Mouse (Mus musculus) right cerebral cortex, postnatal 25 days (tissue): ENCODE data around the gene Trio.

Source experiments
- DNase-seq: peaks from one replicate; pipeline ENCODE4 v3.0.0; 2022

Gene Trio

DNA sequence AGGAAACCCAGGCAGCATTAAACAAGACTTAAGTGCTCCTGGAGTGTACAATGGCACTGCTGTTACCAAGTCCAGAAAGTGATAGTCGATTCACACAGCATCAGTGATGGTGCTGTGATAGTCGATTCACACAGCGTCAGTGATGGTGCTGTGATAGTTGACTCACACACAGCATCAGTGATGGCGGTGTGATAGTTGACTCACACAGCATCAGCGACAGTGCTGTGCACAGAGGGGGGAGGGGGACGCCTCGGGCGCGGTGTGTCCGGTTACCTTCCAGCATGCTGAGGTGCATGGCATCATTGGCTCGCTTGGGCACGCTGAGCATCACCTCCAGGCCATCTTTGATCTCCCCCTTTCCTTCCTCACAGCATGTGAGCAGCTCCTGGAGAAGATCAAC, 200.3 kb downstream of the Trio start:
- DNase-seq: no peak

DNA sequence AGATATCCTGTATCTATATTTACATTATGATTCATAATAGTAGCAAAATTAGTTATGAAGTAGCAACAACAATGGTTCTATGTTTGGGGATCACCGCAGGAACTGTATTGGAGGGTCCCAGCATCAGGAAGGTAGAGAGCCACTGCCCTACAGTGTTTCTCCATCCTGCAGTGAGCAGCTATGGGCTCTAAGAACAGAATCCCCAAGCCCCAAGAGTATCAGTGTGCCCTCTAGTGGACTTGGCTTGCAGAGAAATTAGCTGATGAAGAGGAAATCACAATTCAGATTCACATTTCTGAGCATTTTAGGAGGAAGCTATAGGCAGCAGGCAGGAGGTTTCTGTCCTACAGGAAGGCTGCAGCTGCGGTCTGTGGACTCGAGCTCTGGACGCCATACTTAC, 202.1 kb downstream of the Trio start:
- DNase-seq: no peak

DNA sequence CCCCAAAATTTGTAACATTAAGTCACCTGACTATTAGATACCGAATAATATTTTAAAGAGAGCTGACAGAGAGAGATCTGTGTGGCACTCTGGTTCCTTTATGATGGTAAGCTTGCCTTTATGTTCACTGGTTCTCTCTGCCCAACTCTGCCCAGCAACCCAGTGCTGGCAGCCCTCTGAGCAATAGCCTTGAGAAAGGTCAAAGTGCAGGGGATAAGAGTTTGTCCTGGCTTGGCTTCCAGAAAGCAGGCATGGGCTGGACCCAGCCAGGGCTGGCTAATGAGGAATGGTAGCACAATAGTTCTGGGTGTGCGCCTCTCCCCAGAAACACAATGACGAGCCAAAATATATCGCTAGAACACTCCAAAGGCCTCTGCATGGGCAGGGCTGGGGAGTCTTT, 203.2 kb downstream of the Trio start:
- no peak for DNase-seq

DNA sequence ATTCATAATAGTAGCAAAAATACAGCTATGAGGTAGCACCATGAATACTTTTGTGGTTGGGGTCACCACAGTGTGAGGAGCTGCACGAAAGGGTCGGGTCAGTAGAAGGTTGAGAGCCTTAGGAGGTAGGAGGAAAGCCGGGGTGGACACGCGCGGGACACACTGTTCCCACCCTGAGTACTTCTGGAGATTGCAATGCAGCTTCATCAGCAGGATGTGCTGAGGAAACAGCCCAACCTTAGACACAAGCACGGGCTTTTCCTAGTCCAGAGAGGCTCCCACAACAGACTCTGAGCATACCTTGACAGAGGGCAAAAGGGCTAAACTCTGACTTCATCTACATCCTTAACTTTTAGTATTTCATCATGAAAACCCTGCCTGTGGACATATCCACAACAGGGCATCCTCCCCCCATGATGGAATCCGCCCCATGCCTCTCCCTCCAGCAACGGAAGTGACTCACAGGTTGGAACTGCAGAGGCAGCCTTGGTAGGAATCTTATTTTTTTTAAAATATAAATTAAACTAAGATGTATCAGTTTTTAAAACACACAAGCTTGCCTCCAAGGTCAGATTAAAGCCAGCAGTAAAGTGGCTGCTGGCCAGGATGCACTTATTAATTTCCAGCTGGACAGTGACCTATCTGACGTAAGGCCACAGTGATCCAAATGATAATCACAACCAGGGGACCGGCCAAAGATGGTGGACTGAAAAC, 203.8 kb downstream of the Trio start:
- no peak for DNase-seq

DNA sequence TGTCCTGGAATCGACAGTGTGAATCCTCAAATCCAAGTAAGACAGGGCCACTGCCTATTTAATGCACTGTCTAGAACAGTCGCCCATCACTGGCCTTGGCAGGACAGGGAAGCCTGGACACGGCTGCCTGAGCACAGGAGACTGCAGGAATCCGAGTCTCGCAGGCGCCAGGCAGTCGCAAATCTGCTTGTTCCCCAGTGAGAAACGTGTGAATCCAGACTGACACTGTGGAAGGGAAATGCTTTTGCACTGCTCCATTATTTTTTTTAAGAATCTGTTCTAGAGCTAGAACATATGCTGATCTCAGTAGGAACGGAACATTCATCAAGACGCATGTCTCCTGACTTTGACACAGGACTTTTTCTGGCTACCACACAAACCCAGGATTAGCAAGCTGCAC, 208.6 kb downstream of the Trio start:
- DNase-seq: no peak

DNA sequence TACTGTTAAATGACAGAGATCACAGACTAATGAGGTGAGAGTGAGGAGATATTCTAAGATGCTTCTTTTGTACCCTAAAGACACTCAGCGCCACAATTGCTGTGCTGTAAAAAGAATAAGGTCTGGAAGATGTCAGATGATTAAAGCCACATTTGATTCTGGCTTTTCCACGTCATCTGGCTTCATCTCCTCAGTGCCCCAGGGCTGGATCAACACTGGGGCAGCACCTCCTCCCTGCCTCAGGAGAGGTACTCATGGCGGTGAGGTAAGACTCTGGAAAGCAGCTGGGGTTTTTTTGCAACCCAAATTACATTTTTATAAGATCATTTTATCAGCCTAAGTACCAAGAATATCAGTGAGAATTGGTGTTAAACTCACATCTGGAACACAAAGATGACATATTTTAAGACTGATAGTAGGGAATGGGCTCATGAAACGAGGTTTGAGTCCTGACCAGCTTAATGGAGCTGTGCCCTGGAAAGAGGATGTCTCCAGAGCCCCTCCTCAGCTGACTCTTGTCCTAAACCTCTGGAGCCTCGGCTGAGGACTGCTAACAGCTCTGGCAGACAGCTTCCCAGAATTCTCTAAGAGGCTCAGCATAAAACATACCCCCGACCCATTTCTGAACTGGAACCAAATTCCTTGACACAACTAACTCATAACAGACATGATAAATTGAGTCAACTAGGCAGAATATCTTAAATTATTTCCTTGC, 210.8 kb downstream of the Trio start:
- DNase-seq: no peak

DNA sequence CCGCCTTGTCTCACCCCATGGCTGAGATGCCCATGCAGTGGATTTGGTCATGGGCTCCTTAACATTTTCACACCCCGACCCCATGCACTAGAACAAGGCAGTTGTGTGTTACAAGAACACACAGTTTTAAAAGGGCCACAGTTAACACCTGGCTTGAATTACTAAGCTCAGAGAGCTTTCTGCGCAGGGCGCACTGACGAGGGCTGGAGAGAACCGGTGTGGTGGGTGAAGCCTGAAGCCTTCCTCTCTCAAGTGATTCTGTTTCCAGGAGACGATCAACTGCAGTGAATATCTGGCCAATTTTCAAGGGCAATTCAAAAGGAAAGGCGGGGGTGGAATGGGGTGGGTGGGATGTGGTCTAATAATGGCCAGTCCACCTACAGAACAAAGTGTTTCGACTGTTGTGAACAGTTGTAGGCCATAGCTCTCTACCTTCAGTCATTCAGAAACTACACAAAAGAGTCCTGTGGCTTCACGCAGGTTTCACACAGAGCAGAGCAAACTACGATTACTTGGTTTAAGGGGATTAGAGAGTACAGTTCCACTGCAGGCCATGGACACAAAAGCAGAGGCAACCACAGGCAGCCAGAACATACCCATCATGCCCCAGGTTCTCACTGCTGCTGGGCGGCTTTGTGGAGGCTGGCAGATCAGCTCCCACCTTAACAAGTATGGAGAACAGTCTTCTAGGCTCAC, 214.7 kb downstream of the Trio start:
- no peak for DNase-seq

DNA sequence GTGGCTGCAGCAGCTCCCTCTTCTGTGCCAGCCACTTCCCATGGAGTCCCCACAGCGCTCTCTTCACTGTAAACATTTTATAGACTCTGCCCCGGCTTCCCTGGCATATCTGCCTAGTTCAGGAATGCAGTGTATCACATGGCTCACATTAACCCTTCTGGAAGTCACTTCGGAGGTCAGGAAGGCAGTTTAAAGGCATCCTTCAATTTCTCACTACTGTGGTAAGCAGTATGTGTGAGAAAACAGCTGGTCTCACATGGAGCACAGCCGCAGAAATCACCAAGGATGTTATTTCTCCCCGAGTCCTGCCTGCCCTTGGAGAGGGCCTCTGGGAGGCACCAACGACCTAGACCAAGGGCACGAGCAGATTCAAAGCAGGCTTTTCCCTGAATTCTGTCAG, 215.4 kb downstream of the Trio start:
- no peak for DNase-seq

DNA sequence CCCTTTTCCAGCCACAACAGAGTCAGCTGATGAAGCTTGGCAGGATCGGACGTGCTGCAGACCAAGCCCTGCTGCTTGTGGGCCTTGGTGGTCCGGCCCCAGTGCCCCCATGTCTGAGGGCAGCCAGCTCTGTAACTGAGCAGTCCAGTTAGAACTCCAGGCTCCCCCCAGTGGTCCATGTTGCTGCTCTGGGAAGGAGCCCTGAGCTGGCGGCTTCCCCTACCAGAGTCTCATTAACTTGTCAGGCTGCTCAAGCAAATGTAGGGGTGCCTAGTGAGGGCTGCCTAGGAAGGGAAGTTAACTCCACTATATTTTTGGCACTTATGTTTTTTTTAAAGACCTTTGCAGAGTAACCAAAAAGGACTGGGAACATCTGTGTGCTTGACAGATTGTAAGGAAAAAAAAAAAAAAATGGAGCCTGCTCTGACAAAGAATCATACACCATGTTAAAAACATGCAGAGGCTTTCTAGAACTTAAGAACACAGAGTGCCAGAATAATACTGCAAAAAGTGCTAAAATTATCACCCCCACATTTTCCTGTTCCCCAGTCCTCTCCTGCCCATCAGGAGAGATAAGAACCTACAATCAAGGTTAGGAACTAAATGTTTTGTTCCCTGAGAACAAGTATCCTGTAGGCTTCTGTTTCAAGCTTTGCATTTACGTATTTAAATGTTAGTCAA, 216.9 kb downstream of the Trio start:
- no peak for DNase-seq

DNA sequence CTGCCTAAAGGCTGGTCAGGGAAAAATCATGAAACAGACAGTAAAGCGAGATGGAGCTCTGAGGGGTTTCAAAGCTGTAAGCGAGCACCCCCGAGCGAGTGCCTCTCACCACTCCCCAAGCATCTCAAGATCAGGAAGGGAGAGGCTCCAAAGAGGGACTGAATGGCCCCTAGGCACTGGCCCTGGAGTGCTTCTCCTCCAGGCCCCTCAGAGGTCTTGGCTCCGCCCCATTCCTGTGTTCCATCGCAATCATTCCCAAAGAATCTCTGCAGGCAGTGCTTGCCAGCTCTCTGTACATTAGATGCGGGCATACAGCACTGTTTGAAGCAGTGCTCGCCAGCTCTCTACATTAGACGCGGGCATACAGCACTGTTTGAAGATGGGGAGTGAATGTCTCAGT, 219.4 kb downstream of the Trio start:
- DNase-seq: no peak

DNA sequence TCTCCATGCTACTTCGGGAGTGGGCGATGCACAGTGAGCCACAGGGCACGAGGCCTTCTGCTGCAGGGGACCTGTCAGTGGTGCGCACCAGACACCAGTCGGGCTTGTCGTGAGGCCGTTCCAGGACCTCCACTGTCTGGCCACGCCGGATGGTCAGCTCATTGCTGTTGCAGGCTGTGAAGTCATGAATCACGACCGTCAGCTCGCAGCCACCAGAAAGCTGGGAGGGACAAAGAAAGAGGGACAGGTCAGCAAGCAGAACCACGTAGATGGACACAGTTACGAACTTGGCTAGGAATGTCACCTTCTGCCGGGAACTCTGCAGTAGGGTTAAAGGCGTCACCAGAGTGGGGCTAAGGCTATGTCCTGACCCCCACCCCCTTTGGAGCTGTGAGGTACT, 220.0 kb downstream of the Trio start:
- DNase-seq: no peak

DNA sequence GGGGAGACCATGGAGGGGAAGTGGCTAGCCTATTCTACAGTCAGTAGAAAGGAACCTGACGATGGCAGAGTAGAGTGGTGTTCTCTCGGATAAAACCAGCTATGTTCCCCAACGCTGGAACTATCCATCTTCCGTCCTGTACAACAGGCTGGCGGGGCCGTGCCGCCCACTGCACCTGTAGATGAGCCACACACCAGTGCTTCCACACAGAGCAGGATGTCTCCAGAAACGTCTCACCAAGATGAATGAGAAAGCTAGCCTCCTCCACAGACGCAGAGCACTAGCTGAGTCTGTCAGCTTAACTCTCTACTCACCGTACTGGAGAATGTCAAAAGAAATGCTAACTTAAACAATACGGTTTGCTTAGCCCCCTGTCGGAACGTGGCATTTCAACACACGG, 221.2 kb downstream of the Trio start:
- DNase-seq: no peak

DNA sequence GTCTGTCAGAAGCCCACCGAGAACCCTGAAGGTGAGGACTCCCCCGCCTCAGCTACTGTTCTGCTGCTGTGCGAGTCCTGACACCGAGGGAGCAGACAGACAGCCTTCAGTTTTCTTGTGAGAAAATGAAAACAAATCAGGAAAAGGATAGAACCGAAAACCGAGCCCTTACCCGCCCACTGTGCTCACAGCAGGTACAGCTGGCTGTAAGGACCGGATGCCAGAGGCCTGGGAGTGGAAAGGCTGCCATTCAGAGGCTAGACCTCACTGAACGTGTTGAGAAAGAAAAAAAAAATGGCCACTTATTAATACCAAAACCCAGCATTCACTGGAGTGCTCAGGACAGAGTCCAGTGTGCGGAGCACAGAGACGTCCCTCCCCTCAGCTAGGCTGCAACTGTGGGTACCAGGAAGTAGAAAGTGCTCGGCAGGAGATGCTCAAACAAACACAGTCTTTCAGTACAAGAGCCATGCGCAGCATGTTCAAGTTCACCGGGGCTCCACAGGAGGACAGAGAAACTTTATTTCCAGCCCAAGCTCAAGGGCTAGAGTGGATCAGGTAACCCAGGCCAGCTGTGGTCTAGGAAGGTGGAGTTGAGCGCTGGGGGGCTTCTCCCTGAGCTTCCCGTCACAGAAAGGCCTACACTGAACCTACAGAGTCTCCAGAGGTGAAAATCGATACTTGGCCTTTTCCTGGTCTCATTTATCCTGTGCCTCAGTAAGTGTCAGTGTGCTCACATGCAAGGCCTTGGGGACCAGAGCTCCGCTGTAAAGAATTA, 221.9 kb downstream of the Trio start:
- DNase-seq: no peak

DNA sequence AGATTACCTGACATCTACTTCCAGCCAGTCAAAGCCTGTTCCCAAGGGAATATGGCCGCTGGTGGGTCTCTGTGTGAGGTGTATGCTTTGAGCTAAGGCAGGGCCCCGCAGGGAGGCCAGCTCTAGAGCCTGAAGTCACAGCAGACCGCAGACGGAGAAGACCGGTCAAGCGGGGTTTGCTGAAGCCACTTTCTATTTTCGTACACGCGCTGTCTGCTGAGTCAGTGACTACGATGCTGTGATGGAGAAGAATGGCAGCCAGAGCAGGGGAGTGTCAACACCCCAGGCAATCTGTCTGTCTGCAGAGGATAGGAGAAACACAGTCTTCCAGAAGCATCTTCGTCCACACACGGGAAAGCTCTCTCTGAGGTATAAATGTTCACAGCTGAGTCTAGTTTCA, 223.4 kb downstream of the Trio start:
- DNase-seq: no peak

DNA sequence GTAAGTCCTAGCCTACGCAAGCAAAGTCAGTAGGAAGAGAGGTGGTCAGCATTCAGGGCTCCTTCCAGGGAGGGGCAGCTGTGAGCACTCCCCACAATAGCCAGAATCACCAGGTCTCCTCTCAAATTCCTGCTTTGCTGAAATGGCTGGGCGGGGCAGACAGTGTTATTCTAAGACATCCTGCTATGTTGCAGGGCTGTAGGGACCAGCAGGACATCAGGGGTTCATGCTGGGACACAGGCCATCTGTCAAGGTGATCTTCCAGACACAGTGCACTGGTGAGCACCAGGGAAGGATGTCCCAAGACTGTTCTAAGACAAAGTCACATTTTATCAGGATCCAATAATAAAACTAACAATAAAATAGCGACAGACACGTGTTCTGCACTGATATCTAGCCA, 224.5 kb downstream of the Trio start:
- DNase-seq: no peak

DNA sequence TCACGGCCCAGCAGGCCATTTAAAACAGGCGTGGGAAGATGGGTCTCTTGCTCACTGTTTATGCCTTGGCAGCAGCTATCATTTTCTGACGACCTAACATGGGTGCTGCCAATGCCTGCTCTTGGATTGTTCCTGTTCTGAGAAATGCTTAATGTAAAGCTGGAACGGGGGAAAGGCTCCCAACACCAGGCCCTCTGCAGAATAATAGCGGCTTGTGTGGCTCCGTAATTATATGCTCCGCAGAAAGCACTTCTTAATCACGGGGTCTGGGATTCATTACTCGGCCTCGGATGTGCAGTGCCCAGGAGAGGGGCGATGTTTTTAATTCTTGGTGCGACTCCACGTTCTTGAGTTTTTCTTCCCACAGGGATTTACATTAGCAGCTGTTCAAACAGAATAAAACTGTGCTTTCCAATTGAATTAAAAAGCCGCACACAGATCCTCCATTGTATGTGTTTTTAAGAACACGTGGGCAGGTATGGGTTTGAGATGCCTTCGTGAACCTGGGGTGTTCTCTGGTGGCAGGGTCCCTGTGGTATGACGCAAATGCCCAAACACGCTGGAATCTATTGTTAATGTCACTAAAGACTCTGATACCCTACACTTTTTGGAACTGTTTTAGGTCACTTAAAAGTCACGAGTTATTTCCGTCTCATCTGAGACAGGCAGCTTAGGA, 228.0 kb downstream of the Trio start:
- no peak for DNase-seq

DNA sequence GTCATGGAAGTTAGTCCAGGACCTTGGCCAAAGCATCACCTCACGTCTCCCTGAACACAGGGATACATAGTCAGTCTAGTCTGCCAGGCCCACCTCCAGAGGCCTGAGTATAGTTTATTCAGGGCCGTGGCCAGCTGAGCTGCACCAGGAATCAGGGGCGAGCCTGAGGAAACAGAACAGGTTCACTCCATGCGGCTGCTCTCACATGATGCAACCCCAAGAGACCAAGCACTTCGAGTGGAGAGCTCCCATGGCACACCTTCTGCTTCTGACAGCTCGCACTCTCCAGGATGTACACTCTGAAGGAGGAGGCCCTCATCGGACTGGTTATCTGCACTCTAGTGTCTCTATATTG, 228.8 kb downstream of the Trio start:
- no peak for DNase-seq

DNA sequence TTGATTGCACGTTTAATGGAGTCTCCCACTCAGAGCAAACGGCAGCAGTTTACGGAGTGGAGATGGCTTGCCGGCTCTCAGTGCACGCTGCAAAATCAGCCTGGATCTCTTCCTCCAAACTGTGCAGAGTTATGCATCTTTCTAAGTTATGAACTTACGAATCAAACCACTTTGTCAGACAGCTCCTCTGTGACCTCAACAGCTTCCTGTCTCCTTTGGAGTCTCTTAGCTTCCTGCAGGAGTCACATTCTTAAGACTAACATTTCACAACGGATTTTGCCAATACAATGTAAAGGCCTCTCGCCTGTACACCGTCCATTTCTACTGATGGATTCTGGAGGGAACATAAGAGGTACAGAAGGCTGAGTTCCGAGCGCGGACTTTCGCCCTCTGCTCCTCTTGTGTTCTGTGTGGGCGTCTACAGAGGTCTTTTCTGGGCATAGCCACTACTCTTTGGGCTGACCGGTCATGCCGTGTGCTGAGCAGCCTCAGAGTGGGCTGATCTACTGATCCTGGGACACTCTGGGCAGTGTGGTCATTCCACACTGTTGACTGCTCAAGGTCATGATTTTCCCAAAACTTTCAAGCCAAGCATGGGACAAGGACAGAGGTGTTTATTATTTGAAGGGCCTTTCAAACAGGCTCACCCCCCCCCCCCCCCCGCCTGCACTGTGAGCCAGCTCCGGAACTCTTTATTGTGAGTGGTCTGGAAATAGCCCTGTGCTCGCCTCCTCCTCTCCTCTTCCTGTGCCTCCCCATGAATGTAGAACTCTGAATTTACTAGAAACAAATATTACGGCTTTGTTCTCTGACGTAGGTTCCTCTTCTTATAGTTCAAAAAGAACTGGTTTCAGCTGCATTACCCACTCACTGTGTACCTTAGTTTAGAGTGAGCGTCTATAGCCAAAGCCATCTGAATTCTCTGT, 229.4 kb downstream of the Trio start:
- no peak for DNase-seq

DNA sequence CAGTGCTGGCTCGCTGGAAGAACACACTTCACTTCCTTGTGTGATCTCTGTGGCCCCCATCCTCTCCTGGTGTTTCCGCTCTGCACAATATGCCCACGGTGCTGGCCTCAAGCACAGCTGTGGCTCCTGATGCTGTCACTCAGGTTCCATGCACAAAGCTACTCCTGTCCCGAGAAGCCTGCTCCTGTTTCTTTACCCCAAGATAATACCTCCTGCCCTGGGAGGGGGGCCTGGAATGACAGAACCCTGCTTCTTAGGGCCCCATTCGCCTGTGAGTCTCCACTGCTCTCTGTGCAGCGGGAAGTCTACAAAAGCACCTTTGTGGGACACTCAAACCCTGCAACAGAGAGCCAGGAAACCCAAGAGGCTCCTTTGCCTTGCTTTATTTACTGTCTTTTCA, 232.4 kb downstream of the Trio start:
- no peak for DNase-seq

DNA sequence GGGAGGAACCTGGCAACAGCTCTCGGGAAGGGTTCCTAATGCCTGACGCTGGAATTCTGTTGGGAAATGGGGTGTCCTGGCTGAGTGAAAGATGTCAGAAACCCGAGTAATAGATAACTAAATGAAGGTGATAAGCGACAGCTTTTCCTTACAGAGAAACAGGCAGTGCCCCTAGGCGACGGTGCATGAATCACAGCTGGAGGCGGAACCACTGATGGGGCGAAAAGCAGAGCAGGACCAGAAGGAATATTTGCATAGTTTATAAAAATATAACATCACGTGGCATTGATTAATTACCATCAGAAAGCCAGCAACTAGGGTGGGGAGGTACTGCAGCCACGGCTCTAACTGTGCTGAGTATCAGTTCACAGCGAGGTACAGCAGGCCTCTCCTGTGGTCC, 233.2 kb downstream of the Trio start:
- DNase-seq: no peak

DNA sequence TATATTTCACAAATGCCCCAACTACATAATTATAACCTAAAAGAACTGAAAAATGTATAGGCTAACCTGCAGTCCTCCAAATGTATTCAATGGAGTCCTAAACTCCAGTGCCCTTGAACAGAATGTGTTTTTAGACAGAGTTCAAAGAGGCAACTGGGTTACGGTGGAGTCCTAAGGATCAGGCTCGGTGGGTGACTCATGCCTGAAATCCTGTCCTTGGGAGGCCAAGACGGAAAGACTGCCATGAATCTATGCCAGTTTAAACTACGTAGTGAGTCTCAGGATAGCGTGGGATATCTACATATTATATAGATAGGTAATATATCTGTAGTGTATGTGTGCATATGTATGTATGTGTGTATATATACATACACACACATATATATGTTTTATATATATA, 234.5 kb downstream of the Trio start:
- DNase-seq: no peak
